Mouse (Mus musculus): ENCODE results near the gene Myo18b. TPM values are rescaled to one million over a fixed set of nuclear protein-coding genes. Genes with fewer than 3 reads are reported as not detected.

The Myo18b gene
- polyA plus RNA-seq, 1 experiment from 2014 or later, result 0.66 TPM

DNA sequence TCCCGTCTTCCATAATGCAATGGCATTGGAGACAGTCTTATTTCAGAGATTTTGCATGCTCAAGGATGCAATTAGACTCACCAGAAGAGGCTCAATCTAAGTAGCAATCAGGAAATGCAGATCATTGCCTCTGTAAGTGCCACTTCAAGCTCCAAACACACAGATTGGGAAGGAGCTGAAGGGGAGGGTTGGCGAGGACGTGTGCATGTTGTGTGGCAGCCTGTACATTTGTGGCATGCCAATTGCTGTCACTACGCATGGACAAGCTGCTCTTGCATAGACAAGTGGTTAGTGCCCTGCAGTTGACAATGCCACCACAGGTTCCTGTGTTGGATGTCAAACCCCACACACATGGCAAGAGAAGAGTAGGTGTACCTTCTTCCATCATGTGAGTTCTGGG, 88.5 kb downstream of the Myo18b start:
- H3K4me1 ChIP-seq (ENCODE audit: control insufficient read depth, insufficient read depth, low read length), result no peaks in the 10 kb centered on the region

DNA sequence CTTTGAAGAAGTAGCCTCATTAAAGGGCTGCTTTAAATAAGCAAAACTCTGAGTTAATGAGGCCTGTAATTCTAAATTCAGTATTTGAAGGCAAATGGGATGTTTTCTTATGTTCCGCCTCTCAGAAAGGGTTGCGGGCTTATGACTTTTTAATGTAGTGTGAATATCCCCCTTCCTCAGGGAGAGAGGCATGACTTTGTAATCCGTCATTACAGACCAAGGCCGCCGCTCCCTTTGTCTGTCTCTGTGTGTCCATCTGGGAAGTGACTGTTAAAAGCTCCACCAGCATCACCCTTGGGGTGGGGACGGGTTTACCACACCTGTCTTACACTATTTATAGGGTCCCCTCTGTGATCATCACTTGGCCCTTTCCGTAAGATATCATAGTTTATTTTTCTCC, 100.1 kb downstream of the Myo18b start:
- 54% methylated on average over 7 of the region's 7 CpGs for WGBS
- no peak overlapping the region for H3K4me2 ChIP-seq (ENCODE audit: low read depth)
- no peaks in the 10 kb centered on the region; the same call in 1 of the 2 replicates for H3K27me3 ChIP-seq (ENCODE audit: control insufficient read depth, insufficient read depth, low read length)
- no peaks in the 10 kb centered on the region for H3K36me3 ChIP-seq (ENCODE audit: control insufficient read depth, insufficient read depth, low read length)
- H3K9ac ChIP-seq (ENCODE audit: low read length), result no peak overlapping the region
- no peaks in the 10 kb centered on the region; the same call in 1 of the 2 replicates for H3K9me3 ChIP-seq (ENCODE audit: control insufficient read depth, low read length)
- H3K4me1 ChIP-seq (ENCODE audit: control insufficient read depth, insufficient read depth, low read length), result no peaks in the 10 kb centered on the region
- ATAC-seq (ENCODE audit: insufficient read depth, low FRiP score, low TSS enrichment), result no peak
- DNase-seq (ENCODE audit: low spot score), result no peak
- H3K4me3 ChIP-seq (ENCODE audit: low read depth, low read length), result no peak overlapping the region
- no peak overlapping the region for H3K27ac ChIP-seq (ENCODE audit: low read depth, low read length)

More for the DNA sequence above, 88.5 kb downstream of the Myo18b start:
- no peak for ATAC-seq (ENCODE audit: insufficient read depth, low FRiP score, low TSS enrichment)
- WGBS, result 96% methylated on average over 4 of the region's 4 CpGs
- Histone ChIP-seq H3K27me3 (ENCODE audit: control insufficient read depth, insufficient read depth, low read length) (no peaks in the 10 kb centered on the region), H3K4me2 (ENCODE audit: low read depth) (no peak overlapping the region), H3K9me3 (ENCODE audit: control insufficient read depth, low read length) (0 out of 2 replicates have a peak, but pooled peaks cover 2% of the 10 kb centered on the region), H3K27ac (ENCODE audit: low read depth, low read length) (no peak overlapping the region), H3K9ac (ENCODE audit: low read length) (no peak overlapping the region), H3K36me3 (ENCODE audit: control insufficient read depth, insufficient read depth, low read length) (no peaks in the 10 kb centered on the region), H3K4me3 (ENCODE audit: low read depth, low read length) (no peak overlapping the region)
- no peak for DNase-seq (ENCODE audit: low spot score)

DNA sequence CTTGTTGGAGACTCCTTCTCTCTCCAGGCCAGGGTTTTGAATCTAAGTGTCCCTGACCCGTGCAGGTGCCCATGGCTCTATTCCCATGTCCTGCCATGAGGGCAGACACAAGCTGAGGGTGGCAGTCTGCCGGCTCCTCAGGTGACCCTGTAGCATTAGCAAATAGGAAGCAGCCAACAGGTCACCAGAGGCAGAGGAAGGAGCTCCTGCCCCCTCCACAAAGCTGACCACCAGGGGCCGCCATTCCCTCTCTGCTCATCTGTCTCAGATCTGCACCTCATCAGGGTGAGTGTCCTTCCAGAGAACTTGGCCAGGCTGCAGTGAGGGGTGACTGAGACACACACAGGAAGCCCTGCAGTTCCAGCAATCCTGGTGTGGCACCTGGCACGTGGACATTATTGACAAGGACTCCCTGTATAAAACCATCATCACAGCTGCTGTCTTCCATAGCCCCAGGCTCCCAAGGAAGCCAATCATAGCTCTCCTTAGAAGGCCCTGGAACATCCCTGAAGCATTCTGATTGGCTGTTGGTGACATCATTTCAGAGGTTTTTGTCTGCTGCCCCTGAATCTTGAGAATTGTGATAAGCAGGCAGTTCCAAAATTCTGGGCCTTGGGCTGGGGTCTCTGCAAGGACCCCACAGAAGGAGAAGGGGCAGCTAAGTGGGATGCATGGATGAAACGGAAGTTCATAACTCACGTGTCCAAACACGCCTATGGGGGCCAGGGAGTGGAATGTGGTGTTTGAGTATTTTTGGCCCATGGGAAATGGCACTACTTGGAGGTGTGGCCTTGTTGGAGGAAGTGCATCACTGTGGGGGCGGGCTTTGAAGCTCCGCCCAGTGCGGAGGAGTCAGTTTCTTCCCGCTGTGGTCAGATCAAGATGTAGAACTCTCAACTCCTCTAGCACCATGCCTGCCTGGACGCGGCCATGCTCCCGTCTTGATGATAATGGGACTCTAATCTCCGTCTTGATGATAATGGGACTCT, 104.1 kb downstream of the Myo18b start:
- WGBS, result 77% methylated on average over 15 of the region's 15 CpGs
- no peak for DNase-seq (ENCODE audit: low spot score)
- no peaks in the 10 kb centered on the region; the same call in 1 of the 2 replicates for H3K9me3 ChIP-seq (ENCODE audit: control insufficient read depth, low read length)

DNA sequence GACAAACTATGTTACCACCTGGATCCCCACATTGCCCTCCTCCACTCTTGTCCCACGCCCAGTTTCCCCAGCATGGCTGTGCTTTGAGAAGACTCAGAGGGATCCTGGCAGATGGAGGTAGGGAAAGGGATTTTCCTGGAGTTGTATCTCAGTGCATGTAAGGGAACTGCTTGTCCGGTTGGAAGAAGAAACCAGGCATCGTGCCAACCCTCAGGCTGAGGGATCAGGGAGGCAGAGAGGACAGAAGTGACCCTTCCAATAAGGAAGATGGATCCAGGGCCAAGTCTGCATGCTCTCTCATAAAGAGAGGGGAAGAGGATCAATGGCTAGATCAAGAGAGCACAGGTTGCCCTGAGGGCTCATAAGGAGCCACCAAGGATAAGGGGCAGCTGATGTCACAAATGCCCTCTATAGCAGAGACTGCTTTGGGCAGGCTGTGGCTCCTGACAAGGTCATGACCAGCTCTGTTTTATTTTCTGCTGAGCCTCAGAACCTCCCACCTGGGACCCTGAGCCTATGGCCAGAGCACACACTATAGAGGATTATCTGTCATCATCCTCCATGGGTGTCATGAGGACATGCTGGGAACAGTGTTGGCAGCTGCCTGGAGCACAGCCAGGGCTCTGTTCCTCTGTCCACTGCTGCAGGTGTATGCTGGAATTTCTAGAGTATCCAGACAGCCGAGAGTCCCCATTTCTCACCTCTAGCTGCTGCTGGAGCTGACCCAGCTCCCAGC, 105.6 kb downstream of the Myo18b start:
- Histone ChIP-seq H3K27me3 (ENCODE audit: control insufficient read depth, insufficient read depth, low read length) (no peaks in the 10 kb centered on the region; the same call in 1 of the 2 replicates), H3K9ac (ENCODE audit: low read length) (no peak overlapping the region), H3K27ac (ENCODE audit: low read depth, low read length) (no peak overlapping the region), H3K9me3 (ENCODE audit: control insufficient read depth, low read length) (no peaks in the 10 kb centered on the region; the same call in 1 of the 2 replicates), H3K4me2 (ENCODE audit: low read depth) (no peak overlapping the region), H3K4me1 (ENCODE audit: control insufficient read depth, insufficient read depth, low read length) (no peaks in the 10 kb centered on the region), H3K4me3 (ENCODE audit: low read depth, low read length) (no peak overlapping the region), H3K36me3 (ENCODE audit: control insufficient read depth, insufficient read depth, low read length) (no peaks in the 10 kb centered on the region)
- ATAC-seq (ENCODE audit: insufficient read depth, low FRiP score, low TSS enrichment) (no peak), DNase-seq (ENCODE audit: low spot score) (no peak)
- WGBS, result 80% methylated on average over 4 of the region's 4 CpGs

More for the DNA sequence above, 104.1 kb downstream of the Myo18b start:
- no peak for ATAC-seq (ENCODE audit: insufficient read depth, low FRiP score, low TSS enrichment)
- no peaks in the 10 kb centered on the region for H3K4me1 ChIP-seq (ENCODE audit: control insufficient read depth, insufficient read depth, low read length)
- H3K27me3 ChIP-seq (ENCODE audit: control insufficient read depth, insufficient read depth, low read length), result no peaks in the 10 kb centered on the region; the same call in 1 of the 2 replicates
- no peaks in the 10 kb centered on the region for H3K36me3 ChIP-seq (ENCODE audit: control insufficient read depth, insufficient read depth, low read length)
- no peak overlapping the region for H3K9ac ChIP-seq (ENCODE audit: low read length)
- no peak overlapping the region for H3K27ac ChIP-seq (ENCODE audit: low read depth, low read length)
- no peak overlapping the region for H3K4me2 ChIP-seq (ENCODE audit: low read depth)
- H3K4me3 ChIP-seq (ENCODE audit: low read depth, low read length), result no peak overlapping the region

DNA sequence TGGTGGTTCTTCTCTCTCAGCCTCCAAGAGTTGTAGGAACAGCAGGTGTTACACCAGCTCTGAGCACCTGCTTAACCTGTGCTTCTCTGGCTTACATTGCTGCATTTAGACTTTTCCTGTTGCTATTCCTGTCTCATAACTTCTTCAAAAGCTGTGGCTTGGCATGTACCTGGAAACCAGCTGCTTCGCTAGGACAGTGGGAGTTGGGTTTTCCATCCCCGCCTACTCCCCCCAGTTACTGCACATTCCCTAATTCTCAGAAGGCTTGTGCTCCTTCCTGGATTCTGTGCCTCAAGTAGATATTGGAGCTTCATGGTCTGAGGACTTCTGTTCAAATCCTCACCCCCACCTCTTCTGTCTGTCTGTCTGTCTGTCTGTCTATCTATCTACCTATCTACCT, 107.7 kb downstream of the Myo18b start:
- Histone ChIP-seq H3K27me3 (ENCODE audit: control insufficient read depth, insufficient read depth, low read length) (no peaks in the 10 kb centered on the region; the same call in 1 of the 2 replicates), H3K27ac (ENCODE audit: low read depth, low read length) (no peak overlapping the region), H3K9me3 (ENCODE audit: control insufficient read depth, low read length) (no peaks in the 10 kb centered on the region; the same call in 1 of the 2 replicates), H3K4me1 (ENCODE audit: control insufficient read depth, insufficient read depth, low read length) (no peaks in the 10 kb centered on the region), H3K9ac (ENCODE audit: low read length) (no peak overlapping the region), H3K4me3 (ENCODE audit: low read depth, low read length) (no peak overlapping the region), H3K4me2 (ENCODE audit: low read depth) (no peak overlapping the region), H3K36me3 (ENCODE audit: control insufficient read depth, insufficient read depth, low read length) (no peaks in the 10 kb centered on the region)
- 92% methylated on average over 2 of the region's 2 CpGs for WGBS
- ATAC-seq (ENCODE audit: insufficient read depth, low FRiP score, low TSS enrichment), result no peak
- no peak for DNase-seq (ENCODE audit: low spot score)

DNA sequence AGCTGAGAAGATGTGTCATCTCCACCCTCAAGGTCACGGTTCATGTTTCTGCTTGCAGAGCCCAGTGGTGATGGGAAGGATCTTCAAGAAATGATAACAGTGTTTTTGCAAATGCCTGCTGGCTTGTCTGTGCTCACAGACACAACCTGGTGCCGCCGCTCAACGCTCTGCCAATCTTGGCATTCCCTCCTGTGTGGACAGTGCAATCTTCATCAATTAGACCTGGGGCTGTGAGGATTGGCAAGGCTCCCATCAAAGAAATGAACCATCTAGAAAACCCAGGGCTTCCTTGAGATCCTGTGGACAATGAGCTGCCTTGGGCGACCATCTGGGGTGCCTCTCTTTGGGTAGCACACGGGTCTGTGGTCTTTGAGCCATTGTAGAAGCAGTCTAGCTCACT, 109.4 kb downstream of the Myo18b start:
- no peaks in the 10 kb centered on the region for H3K27me3 ChIP-seq (ENCODE audit: control insufficient read depth, insufficient read depth, low read length)
- H3K36me3 ChIP-seq (ENCODE audit: control insufficient read depth, insufficient read depth, low read length), result no peaks in the 10 kb centered on the region
- no peaks in the 10 kb centered on the region for H3K9me3 ChIP-seq (ENCODE audit: control insufficient read depth, low read length)
- no peak overlapping the region for H3K4me3 ChIP-seq (ENCODE audit: low read depth, low read length)
- no peaks in the 10 kb centered on the region for H3K4me1 ChIP-seq (ENCODE audit: control insufficient read depth, insufficient read depth, low read length)
- H3K4me2 ChIP-seq (ENCODE audit: low read depth), result no peak overlapping the region
- 90% methylated on average over 6 of the region's 6 CpGs for whole genome bisulfite sequencing
- H3K9ac ChIP-seq (ENCODE audit: low read length), result no peak overlapping the region
- H3K27ac ChIP-seq (ENCODE audit: low read depth, low read length), result no peak overlapping the region
- DNase-seq (ENCODE audit: low spot score) (no peak), ATAC-seq (ENCODE audit: insufficient read depth, low FRiP score, low TSS enrichment) (no peak)

DNA sequence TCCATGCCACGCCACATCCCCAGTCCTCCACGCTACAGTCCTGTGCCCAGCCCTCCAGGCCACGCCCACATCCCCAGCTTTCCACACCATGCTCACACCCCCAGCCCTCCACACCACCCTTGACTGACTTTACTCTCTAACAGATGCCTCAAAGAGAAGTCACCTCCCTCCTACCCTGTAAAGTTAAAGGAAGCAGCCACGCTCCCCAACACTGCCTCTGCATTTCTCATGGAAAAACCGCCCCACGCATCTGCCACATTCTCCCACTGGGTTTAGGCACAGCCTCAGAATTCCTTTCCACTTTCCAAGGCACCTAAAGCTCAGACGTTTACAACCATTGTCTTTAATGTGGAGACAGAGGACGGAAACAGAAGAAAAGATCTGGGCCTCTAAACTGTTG, 110.1 kb downstream of the Myo18b start:
- Histone ChIP-seq H3K4me3 (ENCODE audit: low read depth, low read length) (no peak overlapping the region), H3K4me2 (ENCODE audit: low read depth) (no peak overlapping the region), H3K36me3 (ENCODE audit: control insufficient read depth, insufficient read depth, low read length) (no peaks in the 10 kb centered on the region), H3K4me1 (ENCODE audit: control insufficient read depth, insufficient read depth, low read length) (no peaks in the 10 kb centered on the region), H3K9ac (ENCODE audit: low read length) (no peak overlapping the region), H3K9me3 (ENCODE audit: control insufficient read depth, low read length) (no peaks in the 10 kb centered on the region), H3K27ac (ENCODE audit: low read depth, low read length) (no peak overlapping the region), H3K27me3 (ENCODE audit: control insufficient read depth, insufficient read depth, low read length) (no peaks in the 10 kb centered on the region)
- no peak for ATAC-seq (ENCODE audit: insufficient read depth, low FRiP score, low TSS enrichment)
- WGBS, result 79% methylated on average over 8 of the region's 8 CpGs
- no peak for DNase-seq (ENCODE audit: low spot score)

DNA sequence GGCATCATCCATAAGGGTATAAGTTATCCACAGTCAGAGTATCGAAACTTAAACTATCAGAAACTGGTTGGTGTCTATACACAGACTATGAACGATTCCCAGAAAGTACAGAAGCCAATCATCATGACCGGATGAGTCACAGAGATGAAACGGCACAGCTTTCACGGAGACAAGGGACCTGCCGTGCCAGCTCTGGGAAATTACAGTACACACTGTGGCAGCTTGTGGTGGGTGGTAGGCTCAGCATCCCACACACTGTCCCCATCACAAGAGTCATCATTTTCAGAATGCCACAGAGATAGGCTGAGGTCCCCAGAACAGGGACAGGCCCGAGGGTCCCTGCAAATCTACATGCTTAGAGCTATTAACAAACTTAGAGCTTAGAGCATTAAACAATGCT, 114.4 kb downstream of the Myo18b start:
- Histone ChIP-seq H3K9me3 (ENCODE audit: control insufficient read depth, low read length) (no peaks in the 10 kb centered on the region), H3K4me1 (ENCODE audit: control insufficient read depth, insufficient read depth, low read length) (no peaks in the 10 kb centered on the region), H3K4me3 (ENCODE audit: low read depth, low read length) (no peak overlapping the region), H3K27me3 (ENCODE audit: control insufficient read depth, insufficient read depth, low read length) (no peaks in the 10 kb centered on the region), H3K9ac (ENCODE audit: low read length) (no peak overlapping the region), H3K4me2 (ENCODE audit: low read depth) (no peak overlapping the region), H3K36me3 (ENCODE audit: control insufficient read depth, insufficient read depth, low read length) (no peaks in the 10 kb centered on the region), H3K27ac (ENCODE audit: low read depth, low read length) (no peak overlapping the region)
- no peak for DNase-seq (ENCODE audit: low spot score)
- no peak for ATAC-seq (ENCODE audit: insufficient read depth, low FRiP score, low TSS enrichment)
- WGBS, result 86% methylated on average over 7 of the region's 7 CpGs

Data from neural tube, embryonic 11.5 days (tissue).